ENCODE assay signal across 12 mouse cellular contexts in the genomic region with DNA sequence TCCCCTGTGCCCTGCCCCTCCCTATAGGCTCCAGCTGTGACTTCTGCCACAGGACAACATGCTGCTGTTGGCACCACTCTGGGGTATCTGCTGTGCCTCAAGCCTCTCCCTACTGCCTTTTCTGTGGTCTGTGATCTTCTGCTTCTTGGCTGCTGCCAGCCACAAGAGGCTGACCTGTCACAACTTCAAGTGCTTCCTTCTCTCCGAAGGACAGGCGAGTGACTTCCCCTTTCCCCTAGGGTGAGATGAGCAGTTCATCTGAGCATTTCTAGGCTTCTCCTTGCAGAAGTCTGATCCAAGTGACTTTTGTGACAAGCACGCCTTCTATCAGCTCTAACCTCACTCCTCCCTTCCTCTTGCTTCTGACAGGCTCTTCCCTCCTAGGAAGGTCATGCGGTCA. TPM values are rescaled to one million over a fixed set of nuclear protein-coding genes. Genes with fewer than 3 reads are reported as not detected.
DNase-seq lines count a peak whose midpoint lies in the region; ATAC-seq lines count a peak whose summit lies in the region.
"Had no signal": no experiment of that assay in that cellular context is flagged by ENCODE, and none has a peak within 500 bp of the region (broad histone marks: within the 10 kb centered on the region; RNA-seq: fewer than 3 reads in every experiment).

No protein-coding gene starts in this region.

- no peaks in the 10 kb centered on the region for H3K27me3 ChIP-seq in heart, embryonic 14.5 days (ENCODE audit: control insufficient read depth, insufficient read depth, low read length)
- no peaks in the 10 kb centered on the region for H3K27me3 ChIP-seq in midbrain, embryonic 11.5 days (ENCODE audit: control insufficient read depth, insufficient read depth, low read length)
- H3K27me3 ChIP-seq: forebrain, embryonic 15.5 days had no signal

- H3K4me1 ChIP-seq in heart, embryonic 14.5 days (ENCODE audit: control insufficient read depth in 2 of 2, insufficient read depth in 2 of 2, low read length in 2 of 2): peaks cover 38 to 79% of the 10 kb centered on the region in 2 experiments
- no peaks in the 10 kb centered on the region for H3K4me1 ChIP-seq in midbrain, embryonic 11.5 days (ENCODE audit: control insufficient read depth, insufficient read depth, low read length)
- H3K4me1 ChIP-seq: forebrain, embryonic 15.5 days had no signal

- WGBS in heart, embryonic 14.5 days: 46% methylated on average over 4 of the region's 4 CpGs
- 78% methylated on average over 4 of the region's 4 CpGs for WGBS in midbrain, embryonic 11.5 days

- no peak for ATAC-seq in heart, embryonic 14.5 days (ENCODE audit: insufficient number of reproducible peaks, insufficient read depth, low FRiP score, low read depth)
- ATAC-seq in midbrain, embryonic 11.5 days (ENCODE audit: low FRiP score): no peak
- ATAC-seq: forebrain, embryonic 15.5 days had no signal

- peak overlapping the region; percentile 44; the same call in 1 of the 2 replicates for H3K9ac ChIP-seq in heart, embryonic 14.5 days (ENCODE audit: low read length)
- no peak overlapping the region for H3K9ac ChIP-seq in midbrain, embryonic 11.5 days (ENCODE audit: low read length)
- H3K9ac ChIP-seq: forebrain, embryonic 15.5 days; hindbrain, embryonic 14.5 days had no signal

- H3K36me3 ChIP-seq in heart, embryonic 14.5 days (ENCODE audit: control insufficient read depth, insufficient read depth, low read length): no peaks in the 10 kb centered on the region
- H3K36me3 ChIP-seq in midbrain, embryonic 11.5 days (ENCODE audit: control insufficient read depth, insufficient read depth, low read length): no peaks in the 10 kb centered on the region
- H3K36me3 ChIP-seq: forebrain, embryonic 15.5 days had no signal

- peak; percentile 10 for DNase-seq in retina, postnatal 1 day
- DNase-seq in retina, embryonic 14.5 days (ENCODE audit: low spot score): no peak
- DNase-seq in lung, postnatal 36 days: peak; percentile 54
- DNase-seq in midbrain, embryonic 11.5 days (ENCODE audit: low spot score, missing footprints): no peak
- no peak for DNase-seq in urinary bladder, postnatal 4 days (ENCODE audit: low spot score in 2 of 2)
- DNase-seq in thymus, postnatal 25 days: no peak
- DNase-seq: kidney, postnatal 10 days; thymus, postnatal 36 days had no signal

- no peak overlapping the region for H3K4me3 ChIP-seq in heart, embryonic 14.5 days (ENCODE audit: control insufficient read depth in 1 of 2, insufficient read depth in 1 of 2, low read depth in 1 of 2, low read length in 2 of 2)
- H3K4me3 ChIP-seq in midbrain, embryonic 11.5 days (ENCODE audit: low read depth, low read length): no peak overlapping the region
- H3K4me3 ChIP-seq: forebrain, embryonic 15.5 days; myocyte had no signal

- H3K9me3 ChIP-seq in heart, embryonic 14.5 days (ENCODE audit: control insufficient read depth, low read length): no peaks in the 10 kb centered on the region
- H3K9me3 ChIP-seq in midbrain, embryonic 11.5 days (ENCODE audit: control insufficient read depth, low read length): no peaks in the 10 kb centered on the region
- H3K9me3 ChIP-seq: forebrain, embryonic 15.5 days had no signal

- H3K4me2 ChIP-seq in heart, embryonic 14.5 days (ENCODE audit: low read length): no peak overlapping the region
- H3K4me2 ChIP-seq in midbrain, embryonic 11.5 days: no peak overlapping the region
- H3K4me2 ChIP-seq: forebrain, embryonic 15.5 days; hindbrain, embryonic 14.5 days had no signal

- H3K27ac ChIP-seq in heart, embryonic 14.5 days (replicated peaks in 1 of 2; ENCODE audit: control insufficient read depth in 1 of 2, insufficient read depth in 1 of 2, low read depth in 2 of 2, low read length in 2 of 2): 0 out of 4 replicates have a peak overlapping the region, but pooled peaks of 1 of the 2 experiments have one; percentile 26
- H3K27ac ChIP-seq in midbrain, embryonic 11.5 days (ENCODE audit: low read depth, low read length): no peak overlapping the region
- H3K27ac ChIP-seq: forebrain, embryonic 15.5 days; hindbrain, embryonic 14.5 days had no signal

RNA-seq across cellular contexts. Expression of a gene that starts 34.1 kb away (rescaled TPM):
- polyA plus RNA-seq in heart, embryonic 14.5 days (2014; fragmentation: Nextera tagmentation; extraction: Ambion mirVana): 24.2 and 26.2 TPM in 2 replicates
- 11.5 and 12.1 TPM in 2 replicates for polyA plus RNA-seq in midbrain, embryonic 11.5 days (2014; fragmentation: Nextera tagmentation; extraction: Ambion mirVana)

Comparison
In these comparisons a context has a peak if more than half of its experiments do, and no peak if none do; other contexts are left out.
1. DNase-seq: peak in retina, postnatal 1 day (single experiment) and lung, postnatal 36 days (single experiment); none in retina, embryonic 14.5 days (single experiment), midbrain, embryonic 11.5 days (single experiment), urinary bladder, postnatal 4 days (0 of 2) and thymus, postnatal 25 days (single experiment).